Mouse (Mus musculus): ENCODE data around the gene Ankrd27.
"Not testable (repeated sequence)": the region's sequence is repeated elsewhere in the genome, so short reads cannot be mapped to it uniquely, and the experiment has no call there.

Ankrd27 gene

GRCm38 (mm10) chr7:35586055-35586905, at the start of gene Ankrd27:
Gene Ankrd27, plus strand, starts transcription at chr7:35586244.
- peak; percentile 98 for DNase-seq (ENCODE audit: low read depth, low spot score)

GRCm38 (mm10) chr7:35537562-35537961, 48.5 kb upstream of the Ankrd27 start, which contains the start of gene Tdrd12:
Gene Tdrd12, minus strand, starts transcription at chr7:35537745.
- DNase-seq (ENCODE audit: low read depth, low spot score) = peak; percentile 97

- peak; percentile 83 for DNase-seq (ENCODE audit: low read depth, low spot score)
Observed at GRCm38 (mm10) chr7:35545881-35546280, 40.2 kb upstream of the Ankrd27 start.

GRCm38 (mm10) chr7:35553751-35554604, 32.1 kb upstream of the Ankrd27 start:
- peak; percentile 28 for DNase-seq (ENCODE audit: low read depth, low spot score)

GRCm38 (mm10) chr7:35554605-35555175, 31.4 kb upstream of the Ankrd27 start:
- DNase-seq (ENCODE audit: low read depth, low spot score) = peak; percentile 61

GRCm38 (mm10) chr7:35555224-35556204, 30.5 kb upstream of the Ankrd27 start:
- DNase-seq (ENCODE audit: low read depth, low spot score) = peak; percentile 98

- DNase-seq (ENCODE audit: low read depth, low spot score) = no peak
Observed at GRCm38 (mm10) chr7:35556205-35556603, 29.8 kb upstream of the Ankrd27 start, which contains the start of gene Nudt19. Gene Nudt19, minus strand, starts transcription at chr7:35556304.

- DNase-seq (ENCODE audit: low read depth, low spot score) = no peak
Observed at GRCm38 (mm10) chr7:35556905-35557304, 29.1 kb upstream of the Ankrd27 start.

GRCm38 (mm10) chr7:35557577-35557976, 28.5 kb upstream of the Ankrd27 start:
- DNase-seq (ENCODE audit: low read depth, low spot score) = no peak

GRCm38 (mm10) chr7:35558681-35559080, 27.4 kb upstream of the Ankrd27 start:
- no peak for DNase-seq (ENCODE audit: low read depth, low spot score)

- DNase-seq (ENCODE audit: low read depth, low spot score) = no peak
Observed at GRCm38 (mm10) chr7:35559838-35560237, 26.2 kb upstream of the Ankrd27 start.

- no peak for DNase-seq (ENCODE audit: low read depth, low spot score)
Observed at GRCm38 (mm10) chr7:35563071-35563470, 23.0 kb upstream of the Ankrd27 start.

- DNase-seq (ENCODE audit: low read depth, low spot score) = no peak
Observed at GRCm38 (mm10) chr7:35564067-35564865, 21.8 kb upstream of the Ankrd27 start.

- not testable (repeated sequence) for DNase-seq (ENCODE audit: low read depth, low spot score)
Observed at GRCm38 (mm10) chr7:35564872-35565271, 21.2 kb upstream of the Ankrd27 start.

- not testable (repeated sequence) for DNase-seq (ENCODE audit: low read depth, low spot score)
Observed at GRCm38 (mm10) chr7:35565965-35566364, 20.1 kb upstream of the Ankrd27 start.

- not testable (repeated sequence) for DNase-seq (ENCODE audit: low read depth, low spot score)
Observed at GRCm38 (mm10) chr7:35569724-35570123, 16.3 kb upstream of the Ankrd27 start.

GRCm38 (mm10) chr7:35570883-35571282, 15.2 kb upstream of the Ankrd27 start:
- peak; percentile 23 for DNase-seq (ENCODE audit: low read depth, low spot score)

- peak; percentile 89 for DNase-seq (ENCODE audit: low read depth, low spot score)
Observed at GRCm38 (mm10) chr7:35579849-35580248, 6.2 kb upstream of the Ankrd27 start.

GRCm38 (mm10) chr7:35582719-35583118, 3.3 kb upstream of the Ankrd27 start:
- peak; percentile 74 for DNase-seq (ENCODE audit: low read depth, low spot score)

Measured in ZHBTc4 (cell line).